Mouse (Mus musculus): ENCODE data around the gene Crispld2. TPM values are rescaled to one million over a fixed set of nuclear protein-coding genes. Genes with fewer than 3 reads are reported as not detected.
A peak's percentile ranks its signal among the peaks of the same experiment; 100 is the strongest.

Gene Crispld2
- polyA plus RNA-seq, 1 experiment = 1.3 TPM

GRCm38 (mm10) chr8:120065611-120066010 is 73.4 kb downstream of the Crispld2 start:
- Histone ChIP-seq H3K4me3 (ENCODE audit: low read depth, low read length) (no peak overlapping the region), H3K27ac (ENCODE audit: insufficient read depth, low read length) (no peak overlapping the region), H3K9me3 (replicated peaks; ENCODE audit: control insufficient read depth, insufficient read depth, low read length, poor library complexity, severe bottlenecking) (no peaks in the 10 kb centered on the region), H3K36me3 (ENCODE audit: control insufficient read depth, insufficient read depth, low read length, poor library complexity, severe bottlenecking) (no peaks in the 10 kb centered on the region), H3K9ac (ENCODE audit: low read depth, poor library complexity, severe bottlenecking) (no peak overlapping the region), H3K27me3 (ENCODE audit: control insufficient read depth, insufficient read depth, low read length, poor library complexity, severe bottlenecking) (no peaks in the 10 kb centered on the region), H3K4me1 (ENCODE audit: control insufficient read depth, insufficient read depth, low read length) (no peaks in the 10 kb centered on the region)
- TF ChIP-seq EP300 (IDR thresholded peaks at IDR 0.05; ENCODE audit: insufficient read depth, low read depth, low read length) (no peak), POLR2A (IDR thresholded peaks at IDR 0.05; ENCODE audit: insufficient read depth, low read length) (no peak), CTCF (IDR thresholded peaks at IDR 0.05; ENCODE audit: low read depth, low read length) (no peak)

- Histone ChIP-seq H3K36me3 (ENCODE audit: control insufficient read depth, insufficient read depth, low read length, poor library complexity, severe bottlenecking) (no peaks in the 10 kb centered on the region), H3K9ac (ENCODE audit: low read depth, poor library complexity, severe bottlenecking) (no peak overlapping the region), H3K27ac (ENCODE audit: insufficient read depth, low read length) (no peak overlapping the region), H3K4me1 (ENCODE audit: control insufficient read depth, insufficient read depth, low read length) (no peaks in the 10 kb centered on the region), H3K9me3 (replicated peaks; ENCODE audit: control insufficient read depth, insufficient read depth, low read length, poor library complexity, severe bottlenecking) (no peaks in the 10 kb centered on the region), H3K4me3 (ENCODE audit: low read depth, low read length) (no peak overlapping the region), H3K27me3 (ENCODE audit: control insufficient read depth, insufficient read depth, low read length, poor library complexity, severe bottlenecking) (no peaks in the 10 kb centered on the region)
- no peak for TF ChIP-seq CTCF (IDR thresholded peaks at IDR 0.05; ENCODE audit: low read depth, low read length)
- no peak for TF ChIP-seq POLR2A (IDR thresholded peaks at IDR 0.05; ENCODE audit: insufficient read depth, low read length)
- TF ChIP-seq EP300 (IDR thresholded peaks at IDR 0.05; ENCODE audit: insufficient read depth, low read depth, low read length) = no peak
Measured at GRCm38 (mm10) chr8:120066226-120066625, 74.0 kb downstream of the Crispld2 start.

GRCm38 (mm10) chr8:120067936-120068668 is 75.9 kb downstream of the Crispld2 start:
- Histone ChIP-seq H3K4me1 (ENCODE audit: control insufficient read depth, insufficient read depth, low read length) (no peaks in the 10 kb centered on the region), H3K9me3 (replicated peaks; ENCODE audit: control insufficient read depth, insufficient read depth, low read length, poor library complexity, severe bottlenecking) (no peaks in the 10 kb centered on the region), H3K4me3 (ENCODE audit: low read depth, low read length) (no peak overlapping the region), H3K36me3 (ENCODE audit: control insufficient read depth, insufficient read depth, low read length, poor library complexity, severe bottlenecking) (no peaks in the 10 kb centered on the region), H3K9ac (ENCODE audit: low read depth, poor library complexity, severe bottlenecking) (no peak overlapping the region), H3K27me3 (ENCODE audit: control insufficient read depth, insufficient read depth, low read length, poor library complexity, severe bottlenecking) (no peaks in the 10 kb centered on the region), H3K27ac (ENCODE audit: insufficient read depth, low read length) (no peak overlapping the region)
- no peak for TF ChIP-seq POLR2A (IDR thresholded peaks at IDR 0.05; ENCODE audit: insufficient read depth, low read length)
- TF ChIP-seq CTCF (IDR thresholded peaks at IDR 0.05; ENCODE audit: low read depth, low read length) = no peak
- TF ChIP-seq EP300 (IDR thresholded peaks at IDR 0.05; ENCODE audit: insufficient read depth, low read depth, low read length) = no peak

- Histone ChIP-seq H3K27ac (ENCODE audit: insufficient read depth, low read length) (no peak overlapping the region), H3K4me3 (ENCODE audit: low read depth, low read length) (no peak overlapping the region), H3K4me1 (ENCODE audit: control insufficient read depth, insufficient read depth, low read length) (no peaks in the 10 kb centered on the region), H3K27me3 (ENCODE audit: control insufficient read depth, insufficient read depth, low read length, poor library complexity, severe bottlenecking) (no peaks in the 10 kb centered on the region), H3K9ac (ENCODE audit: low read depth, poor library complexity, severe bottlenecking) (no peak overlapping the region), H3K9me3 (replicated peaks; ENCODE audit: control insufficient read depth, insufficient read depth, low read length, poor library complexity, severe bottlenecking) (no peaks in the 10 kb centered on the region), H3K36me3 (ENCODE audit: control insufficient read depth, insufficient read depth, low read length, poor library complexity, severe bottlenecking) (no peaks in the 10 kb centered on the region)
- no peak for TF ChIP-seq POLR2A (IDR thresholded peaks at IDR 0.05; ENCODE audit: insufficient read depth, low read length)
- TF ChIP-seq CTCF (IDR thresholded peaks at IDR 0.05; ENCODE audit: low read depth, low read length) = peak; percentile 91
Measured at GRCm38 (mm10) chr8:120071684-120072083, 79.4 kb downstream of the Crispld2 start.

GRCm38 (mm10) chr8:120072259-120072658 is 80.0 kb downstream of the Crispld2 start:
- TF ChIP-seq CTCF (IDR thresholded peaks at IDR 0.05; ENCODE audit: low read depth, low read length) (no peak), EP300 (IDR thresholded peaks at IDR 0.05; ENCODE audit: insufficient read depth, low read depth, low read length) (no peak), POLR2A (IDR thresholded peaks at IDR 0.05; ENCODE audit: insufficient read depth, low read length) (no peak)
- no peaks in the 10 kb centered on the region for H3K36me3 ChIP-seq (ENCODE audit: control insufficient read depth, insufficient read depth, low read length, poor library complexity, severe bottlenecking)
- H3K9ac ChIP-seq (ENCODE audit: low read depth, poor library complexity, severe bottlenecking) = no peak overlapping the region
- no peak overlapping the region for H3K27ac ChIP-seq (ENCODE audit: insufficient read depth, low read length)
- H3K9me3 ChIP-seq (replicated peaks; ENCODE audit: control insufficient read depth, insufficient read depth, low read length, poor library complexity, severe bottlenecking) = no peaks in the 10 kb centered on the region
- no peaks in the 10 kb centered on the region for H3K27me3 ChIP-seq (ENCODE audit: control insufficient read depth, insufficient read depth, low read length, poor library complexity, severe bottlenecking)
- no peak overlapping the region for H3K4me3 ChIP-seq (ENCODE audit: low read depth, low read length)
- H3K4me1 ChIP-seq (ENCODE audit: control insufficient read depth, insufficient read depth, low read length) = no peaks in the 10 kb centered on the region

- Histone ChIP-seq H3K27me3 (ENCODE audit: control insufficient read depth, insufficient read depth, low read length, poor library complexity, severe bottlenecking) (no peaks in the 10 kb centered on the region), H3K4me1 (ENCODE audit: control insufficient read depth, insufficient read depth, low read length) (no peaks in the 10 kb centered on the region), H3K27ac (ENCODE audit: insufficient read depth, low read length) (no peak overlapping the region), H3K36me3 (ENCODE audit: control insufficient read depth, insufficient read depth, low read length, poor library complexity, severe bottlenecking) (no peaks in the 10 kb centered on the region), H3K4me3 (ENCODE audit: low read depth, low read length) (no peak overlapping the region), H3K9me3 (replicated peaks; ENCODE audit: control insufficient read depth, insufficient read depth, low read length, poor library complexity, severe bottlenecking) (no peaks in the 10 kb centered on the region), H3K9ac (ENCODE audit: low read depth, poor library complexity, severe bottlenecking) (no peak overlapping the region)
- TF ChIP-seq POLR2A (IDR thresholded peaks at IDR 0.05; ENCODE audit: insufficient read depth, low read length) (no peak), EP300 (IDR thresholded peaks at IDR 0.05; ENCODE audit: insufficient read depth, low read depth, low read length) (no peak), CTCF (IDR thresholded peaks at IDR 0.05; ENCODE audit: low read depth, low read length) (no peak)
Measured at GRCm38 (mm10) chr8:120072827-120073226, 80.6 kb downstream of the Crispld2 start.

Measured in ES-Bruce4 (cell line).